Mouse (Mus musculus) lung, postnatal 0 days (tissue): ENCODE data around the gene Ackr4.
A peak's percentile ranks its signal among the peaks of the same experiment; 100 is the strongest.

Source experiments
- CTCF ChIP-seq: IDR thresholded peaks from 2 replicates; pipeline ENCODE4 v1.5.1; 2016; ENCODE audit warnings: antibody characterized with exemption, mild to moderate bottlenecking
- EP300 ChIP-seq: IDR thresholded peaks from 2 replicates; pipeline ENCODE4 v1.6.1; 2016; ENCODE audit warnings: antibody characterized with exemption, mild to moderate bottlenecking, control low read depth

DNA sequence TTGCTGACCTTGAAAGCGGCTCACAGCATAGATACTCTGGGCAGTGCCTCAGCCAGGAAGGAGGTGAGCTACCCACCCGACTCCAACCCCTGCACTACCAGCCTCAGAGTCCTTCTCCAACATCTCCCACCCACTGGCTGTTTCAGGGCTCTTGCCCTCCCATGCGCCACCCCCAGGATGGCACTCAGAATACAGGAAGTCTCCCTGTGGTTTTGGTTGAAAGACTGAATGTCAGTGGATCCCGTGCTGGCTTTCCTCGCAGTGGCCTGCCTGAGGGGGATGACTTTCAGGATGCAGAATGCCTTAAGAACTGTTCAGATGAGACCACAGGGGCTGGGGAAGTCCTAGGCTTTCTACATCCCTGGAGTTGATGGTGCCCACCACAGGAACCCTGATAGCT lies 3.6 kb downstream of the Ackr4 start:
- no peak for TF ChIP-seq EP300
- TF ChIP-seq CTCF = 0 out of 2 replicates have a peak, but pooled peaks have one; percentile 18
